Mouse (Mus musculus) ovary, postnatal 14 days (tissue): Measurements from ENCODE around the gene Fndc3b.

Experiments used
- DNase-seq: peaks from one replicate; pipeline ENCODE4 v3.0.0; 2022; ENCODE audit warnings: low spot score

Fndc3b gene

DNA sequence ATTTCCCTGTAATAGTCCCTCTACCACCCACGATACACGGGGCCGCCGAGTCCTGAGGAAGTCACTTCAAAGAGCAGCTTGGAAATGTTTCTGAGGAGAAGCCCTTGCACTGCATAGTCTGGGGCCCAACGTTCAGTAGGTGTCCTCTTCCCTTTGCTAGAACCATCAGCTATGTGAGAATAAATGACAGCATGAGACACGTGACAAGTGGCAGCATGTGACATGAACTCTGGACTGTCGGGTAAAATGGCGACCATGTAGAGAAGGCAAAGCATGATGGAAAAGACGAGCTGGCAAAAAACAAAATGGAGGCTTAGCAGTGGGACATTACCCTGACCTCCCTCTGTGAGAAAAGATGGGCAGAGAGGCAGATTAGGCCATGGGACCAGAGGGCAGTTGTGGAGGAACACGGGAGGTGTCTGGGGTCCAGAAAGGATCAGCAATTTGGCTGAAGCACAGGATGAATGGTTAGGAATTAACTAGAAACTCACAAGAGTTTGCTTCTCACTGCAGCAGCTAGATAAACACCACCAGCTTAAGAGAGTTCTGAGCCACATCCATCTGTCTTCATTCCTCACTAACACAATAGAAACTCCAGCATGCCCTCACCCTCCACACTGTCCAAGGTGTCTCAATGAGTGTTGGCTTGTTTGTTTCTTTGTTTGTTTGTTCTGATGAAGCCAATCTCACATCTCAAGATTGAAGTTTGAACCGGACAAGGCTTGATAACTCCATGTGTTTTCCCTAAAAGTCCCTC, 118.2 kb downstream of the Fndc3b start:
- DNase-seq: no peak

DNA sequence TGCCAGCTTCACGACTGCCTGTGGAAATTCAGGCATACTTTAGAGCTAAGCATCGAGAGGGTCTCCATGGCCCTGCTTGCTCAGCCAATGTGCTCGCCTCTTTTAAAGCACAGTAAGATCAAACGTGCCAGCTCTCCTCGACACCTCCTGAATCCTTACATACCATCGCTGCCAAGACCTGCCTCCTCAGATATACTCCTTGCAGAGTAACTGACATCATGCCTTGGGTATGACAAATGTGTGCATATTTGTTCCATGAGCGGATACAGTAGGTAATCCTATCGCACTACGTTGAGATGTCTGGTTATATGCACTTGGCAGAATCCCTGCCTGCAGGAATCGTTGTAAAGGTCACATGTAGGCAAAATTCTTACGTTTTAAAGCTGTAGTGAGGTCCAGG, 120.3 kb downstream of the Fndc3b start:
- no peak for DNase-seq

DNA sequence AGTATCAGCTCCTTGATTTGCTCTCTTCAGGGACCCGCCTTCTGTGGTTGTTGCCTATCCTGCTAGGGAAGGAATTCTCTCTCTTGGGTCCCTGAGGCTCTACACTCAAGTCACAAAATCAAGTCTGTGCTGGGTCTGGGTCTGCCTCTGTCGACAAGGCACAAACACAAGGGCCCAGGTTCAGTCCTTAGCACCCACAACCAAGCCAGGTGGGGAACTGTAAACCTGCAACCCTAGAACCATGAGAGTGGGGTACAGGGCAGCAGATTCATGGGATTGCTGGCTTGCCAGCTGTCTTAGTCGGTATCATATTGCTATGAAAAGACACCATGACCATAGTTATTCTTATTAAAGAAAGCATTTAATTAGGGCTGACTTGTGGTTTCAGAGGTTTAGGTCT, 121.8 kb downstream of the Fndc3b start:
- DNase-seq: no peak

- DNase-seq: no peak
Observed at GRCm38 (mm10) chr3:27588604-27589003, 122.5 kb downstream of the Fndc3b start.

GRCm38 (mm10) chr3:27584607-27585605, 126.2 kb downstream of the Fndc3b start:
- DNase-seq: no peak

DNA sequence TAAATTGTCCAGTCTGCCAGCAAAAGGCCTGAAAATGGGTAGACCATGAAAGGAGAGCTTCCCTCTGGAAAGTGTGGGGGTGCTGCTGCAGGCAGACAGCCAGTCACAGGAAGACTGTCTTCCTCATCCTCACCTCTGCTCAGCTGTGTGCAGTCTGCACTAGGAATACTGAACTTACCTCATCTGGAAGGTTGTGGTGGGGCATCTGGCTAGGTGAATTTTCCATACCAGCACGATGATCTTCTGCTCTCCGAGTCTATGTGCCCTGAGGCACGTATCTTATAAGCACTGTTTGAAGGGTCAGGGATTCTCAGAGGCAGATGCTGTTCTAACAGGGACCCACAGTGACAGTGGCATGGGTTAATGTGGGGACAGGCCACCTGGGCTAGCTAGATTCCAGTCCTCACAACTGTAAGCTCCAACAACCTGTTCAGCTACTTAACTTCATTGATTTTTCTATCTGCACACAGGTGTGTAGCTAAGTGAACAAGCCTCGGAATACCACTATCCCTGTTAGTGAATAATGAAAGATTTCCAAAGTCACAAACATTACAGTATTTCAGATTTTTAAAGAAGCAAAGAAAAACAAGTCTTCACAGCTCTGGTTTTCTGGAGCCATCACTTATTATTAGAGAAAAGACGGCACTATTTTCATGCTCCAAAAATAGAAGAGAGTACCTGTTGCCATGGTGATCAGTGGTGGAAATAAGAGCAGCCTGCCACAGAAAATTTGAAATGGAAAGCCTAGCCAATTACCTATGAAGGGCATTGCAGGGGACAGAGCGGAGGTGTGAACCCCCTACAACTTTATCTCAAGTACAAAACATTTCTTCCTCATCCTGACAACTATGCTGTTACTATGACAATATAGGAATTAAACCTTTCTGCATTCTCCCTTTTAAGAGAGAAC, 128.9 kb downstream of the Fndc3b start:
- DNase-seq: no peak

GRCm38 (mm10) chr3:27580956-27581355, 130.2 kb downstream of the Fndc3b start:
- DNase-seq: no peak

- DNase-seq: no peak
Observed at GRCm38 (mm10) chr3:27579894-27580613, 131.1 kb downstream of the Fndc3b start.

- no peak for DNase-seq
Observed at GRCm38 (mm10) chr3:27579229-27579628, 131.9 kb downstream of the Fndc3b start.

GRCm38 (mm10) chr3:27577349-27578025, 133.6 kb downstream of the Fndc3b start:
- DNase-seq: no peak

GRCm38 (mm10) chr3:27574241-27574640, 136.9 kb downstream of the Fndc3b start:
- DNase-seq: no peak

DNA sequence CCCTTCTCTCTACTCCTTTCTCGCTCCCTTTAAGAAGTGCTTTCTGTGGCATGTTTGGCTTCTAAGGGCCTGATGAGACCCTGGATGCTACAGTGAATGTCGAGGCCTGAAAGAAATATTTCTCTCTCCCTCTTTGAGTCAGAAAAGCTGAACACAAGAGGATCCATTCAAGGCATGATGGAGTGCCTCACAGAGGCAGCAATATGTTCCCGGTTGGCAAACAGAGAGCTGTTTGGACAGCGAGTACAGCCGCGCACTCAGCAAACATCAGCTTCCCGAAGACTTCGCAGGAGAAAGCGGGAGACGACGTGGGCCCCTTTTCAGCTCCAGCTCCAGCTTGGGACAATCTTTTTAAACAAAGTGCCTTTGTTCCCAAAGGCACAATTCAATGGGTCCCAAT, 137.6 kb downstream of the Fndc3b start:
- no peak for DNase-seq

DNA sequence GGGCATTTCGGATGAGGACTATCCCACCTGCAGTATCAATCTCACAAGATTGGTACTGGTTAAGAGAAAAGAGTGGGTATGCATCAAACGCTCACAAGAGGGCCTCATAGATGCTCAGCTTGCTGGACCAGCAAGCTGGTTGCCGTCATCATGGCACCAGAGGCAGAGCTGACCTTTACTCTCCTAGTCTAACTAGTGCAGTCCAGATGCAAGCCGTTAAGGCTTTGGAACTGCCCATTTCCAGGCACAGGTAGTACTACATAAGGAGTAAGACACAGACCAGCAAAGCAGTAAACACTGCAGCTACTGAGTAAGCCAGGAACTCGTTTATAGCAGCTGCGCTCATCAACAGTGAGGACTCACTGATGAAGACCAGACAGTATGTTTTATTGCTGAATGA, 138.8 kb downstream of the Fndc3b start:
- no peak for DNase-seq

- DNase-seq: no peak
Observed at GRCm38 (mm10) chr3:27565314-27565713, 145.8 kb downstream of the Fndc3b start.

GRCm38 (mm10) chr3:27563047-27563624, 148.0 kb downstream of the Fndc3b start:
- no peak for DNase-seq

DNA sequence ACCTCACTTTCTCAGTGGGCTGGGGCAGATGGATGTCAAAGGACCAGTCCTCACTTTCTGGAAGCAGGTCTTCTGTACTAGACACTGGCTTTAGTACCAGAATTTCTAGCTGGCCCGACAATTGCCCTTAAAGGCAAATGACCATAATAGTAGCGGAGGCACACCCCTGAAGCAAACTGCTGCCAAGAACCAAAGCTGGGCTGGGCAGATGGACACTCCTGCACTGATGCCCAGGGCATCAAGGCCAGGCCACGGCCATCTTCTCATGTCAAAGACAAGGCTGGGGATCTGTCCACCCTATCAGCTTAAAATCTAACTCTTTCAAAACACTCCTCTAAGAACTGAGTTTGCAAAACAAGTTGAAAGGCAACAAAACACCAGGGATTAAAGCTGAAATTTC, 148.6 kb downstream of the Fndc3b start:
- DNase-seq: no peak

DNA sequence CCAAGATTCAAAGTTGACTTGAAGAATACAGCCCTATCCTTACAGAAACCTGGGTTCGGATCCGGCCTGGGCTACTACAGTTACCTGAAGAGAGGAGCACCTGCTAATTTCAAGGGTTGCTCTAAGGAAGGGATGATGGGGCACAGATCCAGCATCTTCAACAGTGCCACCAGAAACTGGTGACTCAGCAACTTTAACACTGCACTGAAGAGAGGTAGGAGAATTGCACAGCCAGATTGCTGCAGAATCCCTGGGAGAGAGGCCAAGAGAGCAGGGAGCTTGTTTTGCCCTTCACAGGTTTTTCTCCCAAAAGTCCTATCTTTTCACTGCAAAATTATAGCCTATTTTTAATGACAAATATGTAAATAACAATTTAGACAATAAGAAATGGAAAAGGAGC, 149.2 kb downstream of the Fndc3b start:
- DNase-seq: no peak

- no peak for DNase-seq
Observed at GRCm38 (mm10) chr3:27559316-27559715, 151.8 kb downstream of the Fndc3b start.

DNA sequence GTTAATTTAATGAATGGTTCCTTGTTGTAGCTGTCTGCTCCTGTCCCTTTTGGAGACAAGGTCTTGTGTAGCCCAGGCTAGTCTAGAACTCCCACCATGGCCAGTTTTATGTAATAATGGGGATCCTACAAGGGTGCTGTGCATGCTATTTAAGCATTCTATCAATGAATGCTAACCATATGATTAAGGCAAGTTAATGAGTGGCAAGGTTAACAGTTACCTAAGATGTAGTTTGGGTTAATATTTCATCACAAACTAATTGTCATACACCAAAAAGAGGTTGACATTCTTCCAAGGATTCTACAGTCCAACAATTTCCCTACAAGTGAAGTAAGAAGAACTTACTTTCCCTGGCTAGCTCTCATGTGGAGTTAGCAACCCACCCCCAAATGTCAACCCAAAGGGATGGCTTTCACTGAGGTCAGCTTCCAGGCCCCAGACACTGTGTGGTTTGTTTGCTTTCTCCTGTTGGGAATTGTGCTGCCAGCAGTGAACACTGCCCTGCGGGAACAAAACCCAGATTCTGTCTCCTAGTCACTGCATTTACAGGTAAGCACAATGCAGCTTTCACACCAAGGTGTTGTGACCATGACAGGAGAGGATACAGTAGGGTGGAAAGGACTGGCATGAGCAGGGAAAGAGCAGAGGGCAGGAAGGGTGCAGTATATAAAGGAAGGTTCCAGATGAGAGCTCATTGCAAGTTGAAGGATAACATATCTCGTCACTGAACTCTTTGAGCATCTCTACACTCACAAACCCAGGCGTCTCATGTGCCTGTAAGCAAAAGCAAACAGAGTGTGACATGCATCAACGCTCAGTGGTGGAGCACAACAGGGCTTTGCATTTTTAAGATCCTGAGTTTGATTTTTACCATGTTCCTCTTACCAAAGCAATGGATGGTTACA, 153.8 kb downstream of the Fndc3b start:
- no peak for DNase-seq
